Mouse (Mus musculus): ENCODE measurements around the gene Ssx2ip.

DNA sequence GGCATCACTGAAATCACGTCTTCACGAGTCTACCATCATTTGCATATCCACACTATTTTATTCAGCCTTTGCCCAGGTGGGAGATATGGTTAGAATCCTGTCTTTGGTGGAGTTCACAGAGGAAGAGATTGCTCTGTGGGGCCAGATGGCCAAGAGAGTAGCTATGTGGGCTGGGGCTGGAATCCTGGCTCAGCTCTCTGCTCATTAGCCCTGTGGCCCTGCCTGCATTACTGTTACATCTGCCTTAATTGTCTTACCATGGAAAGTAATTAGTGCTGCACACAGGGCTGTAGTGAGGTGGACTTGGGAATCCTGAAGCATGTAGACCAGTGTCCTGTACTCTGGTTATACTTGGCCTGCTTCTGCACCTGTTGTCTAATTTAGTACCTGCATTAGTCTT lies 7.6 kb downstream of the Ssx2ip start:
- TF ChIP-seq CTCF (IDR thresholded peaks at IDR 0.05; ENCODE audit: insufficient read depth, low read depth, low read length), result no peak
- no peak for TF ChIP-seq POLR2A (IDR thresholded peaks at IDR 0.05; ENCODE audit: insufficient read depth, low read depth, low read length)
